Mouse (Mus musculus): ENCODE results near the gene Rybp. TPM values are rescaled to one million over a fixed set of nuclear protein-coding genes. Genes with fewer than 3 reads are reported as not detected.

The Rybp gene
- total and polyA plus RNA-seq, 3 experiments = 7.1 to 31.8 (median 26.2) TPM

DNA sequence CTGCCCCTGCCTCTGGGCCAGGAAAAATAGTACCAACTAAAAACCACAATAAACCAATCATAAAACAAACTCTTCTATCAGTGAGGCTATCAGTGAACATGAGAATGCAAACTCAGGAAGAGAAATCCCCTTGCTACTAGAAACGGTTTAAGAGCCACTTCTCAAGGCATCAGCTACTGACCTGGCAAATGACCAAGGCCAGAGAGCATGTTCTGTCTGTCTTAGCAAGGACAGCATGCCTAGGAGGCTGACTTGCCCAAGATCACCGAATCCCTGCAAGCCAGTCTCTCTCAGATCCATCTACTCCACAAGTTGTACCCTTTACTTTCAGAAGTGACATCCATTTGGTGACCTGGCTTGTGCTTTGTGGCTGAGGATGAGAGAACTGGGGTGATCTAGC lies 61.1 kb downstream of the Rybp start:
- DNase-seq (ENCODE audit: low spot score) = no peak
- H3K9me3 ChIP-seq (replicated peaks) = no peaks in the 10 kb centered on the region
- H3K4me1 ChIP-seq (ENCODE audit: insufficient read depth, low read depth, low read length) = no peaks in the 10 kb centered on the region
- peaks cover 3% of the 10 kb centered on the region; the same call in 1 of the 2 replicates for H3K27me3 ChIP-seq (ENCODE audit: insufficient read depth, low read length)
- ATAC-seq (ENCODE audit: extremely low read depth, insufficient number of reproducible peaks, low FRiP score, poor library complexity, severe bottlenecking) = 0 out of 2 replicates have a peak, but pooled peaks have one; percentile 8
- H3K36me3 ChIP-seq (replicated peaks) = peaks cover 19% of the 10 kb centered on the region
- TF ChIP-seq GATA1 (IDR thresholded peaks at IDR 0.05; ENCODE audit: borderline replicate concordance, low read length) (no peak), CTCF (IDR thresholded peaks at IDR 0.05; ENCODE audit: low read depth, low read length) (no peak), GATA2 (IDR thresholded peaks at IDR 0.05; ENCODE audit: borderline replicate concordance, low read depth, low read length) (no peak), POLR2AphosphoS5 (IDR thresholded peaks at IDR 0.05; ENCODE audit: insufficient replicate concordance, low read depth, low read length) (no peak), TAL1 (conservative IDR thresholded peaks at IDR 0.05; ENCODE audit: low read depth, low read length) (no peak)
- H3K4me3 ChIP-seq (ENCODE audit: low read depth, low read length) = no peak overlapping the region

- no peaks in the 10 kb centered on the region for H3K4me1 ChIP-seq (ENCODE audit: insufficient read depth, low read depth, low read length)
- ATAC-seq (ENCODE audit: extremely low read depth, insufficient number of reproducible peaks, low FRiP score, poor library complexity, severe bottlenecking) (no peak), DNase-seq (ENCODE audit: low spot score) (no peak)
- TF ChIP-seq POLR2AphosphoS5 (IDR thresholded peaks at IDR 0.05; ENCODE audit: insufficient replicate concordance, low read depth, low read length) (no peak), GATA1 (IDR thresholded peaks at IDR 0.05; ENCODE audit: borderline replicate concordance, low read length) (no peak), TAL1 (conservative IDR thresholded peaks at IDR 0.05; ENCODE audit: low read depth, low read length) (no peak), GATA2 (IDR thresholded peaks at IDR 0.05; ENCODE audit: borderline replicate concordance, low read depth, low read length) (no peak), CTCF (IDR thresholded peaks at IDR 0.05; ENCODE audit: low read depth, low read length) (no peak)
- H3K27me3 ChIP-seq (ENCODE audit: insufficient read depth, low read length) = peaks cover 21% of the 10 kb centered on the region
- H3K36me3 ChIP-seq (replicated peaks) = peaks cover 19% of the 10 kb centered on the region
- H3K4me3 ChIP-seq (ENCODE audit: low read depth, low read length) = no peak overlapping the region
- H3K9me3 ChIP-seq (replicated peaks) = no peaks in the 10 kb centered on the region
Observed at GRCm38 (mm10) chr6:100223932-100224331, 63.4 kb downstream of the Rybp start.

- TF ChIP-seq CTCF (IDR thresholded peaks at IDR 0.05; ENCODE audit: low read depth, low read length) (no peak), TAL1 (conservative IDR thresholded peaks at IDR 0.05; ENCODE audit: low read depth, low read length) (no peak), POLR2AphosphoS5 (IDR thresholded peaks at IDR 0.05; ENCODE audit: insufficient replicate concordance, low read depth, low read length) (no peak), GATA2 (IDR thresholded peaks at IDR 0.05; ENCODE audit: borderline replicate concordance, low read depth, low read length) (no peak), GATA1 (IDR thresholded peaks at IDR 0.05; ENCODE audit: borderline replicate concordance, low read length) (no peak)
- ATAC-seq (ENCODE audit: extremely low read depth, insufficient number of reproducible peaks, low FRiP score, poor library complexity, severe bottlenecking) (no peak), DNase-seq (ENCODE audit: low spot score) (no peak)
- Histone ChIP-seq H3K36me3 (replicated peaks) (peaks cover 19% of the 10 kb centered on the region), H3K4me1 (ENCODE audit: insufficient read depth, low read depth, low read length) (no peaks in the 10 kb centered on the region), H3K27me3 (ENCODE audit: insufficient read depth, low read length) (peaks cover 25% of the 10 kb centered on the region), H3K4me3 (ENCODE audit: low read depth, low read length) (no peak overlapping the region), H3K9me3 (replicated peaks) (no peaks in the 10 kb centered on the region)
Observed at GRCm38 (mm10) chr6:100223435-100223834, 63.9 kb downstream of the Rybp start.

GRCm38 (mm10) chr6:100222927-100223326 lies 64.4 kb downstream of the Rybp start:
- peaks cover 15% of the 10 kb centered on the region for H3K36me3 ChIP-seq (replicated peaks)
- H3K9me3 ChIP-seq (replicated peaks) = no peaks in the 10 kb centered on the region
- ATAC-seq (ENCODE audit: extremely low read depth, insufficient number of reproducible peaks, low FRiP score, poor library complexity, severe bottlenecking) (no peak), DNase-seq (ENCODE audit: low spot score) (no peak)
- H3K4me3 ChIP-seq (ENCODE audit: low read depth, low read length) = no peak overlapping the region
- no peak for TF ChIP-seq GATA2 (IDR thresholded peaks at IDR 0.05; ENCODE audit: borderline replicate concordance, low read depth, low read length)
- no peak for TF ChIP-seq POLR2AphosphoS5 (IDR thresholded peaks at IDR 0.05; ENCODE audit: insufficient replicate concordance, low read depth, low read length)
- TF ChIP-seq TAL1 (conservative IDR thresholded peaks at IDR 0.05; ENCODE audit: low read depth, low read length) = no peak
- no peak for TF ChIP-seq CTCF (IDR thresholded peaks at IDR 0.05; ENCODE audit: low read depth, low read length)
- no peak for TF ChIP-seq GATA1 (IDR thresholded peaks at IDR 0.05; ENCODE audit: borderline replicate concordance, low read length)
- peaks cover 26% of the 10 kb centered on the region for H3K27me3 ChIP-seq (ENCODE audit: insufficient read depth, low read length)
- H3K4me1 ChIP-seq (ENCODE audit: insufficient read depth, low read depth, low read length) = no peaks in the 10 kb centered on the region

DNA sequence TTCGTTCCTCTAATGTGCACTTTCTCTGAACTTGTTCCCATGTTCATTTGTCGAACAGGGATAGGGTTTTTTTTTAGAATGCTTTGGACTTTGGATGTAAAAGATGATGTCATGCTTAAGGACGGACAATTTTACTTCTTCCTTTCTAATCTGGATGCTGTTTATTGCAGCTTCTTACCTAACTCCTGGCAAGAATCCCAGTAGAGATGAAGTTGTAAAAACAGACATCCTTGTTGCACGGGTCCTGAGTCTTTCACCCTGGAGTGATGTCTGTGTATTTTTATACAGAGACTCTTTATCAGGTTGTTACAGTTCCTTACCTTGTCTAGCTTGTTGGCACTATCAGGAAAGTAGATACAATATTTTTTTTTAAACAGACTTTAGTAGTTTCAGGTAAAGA lies 65.5 kb downstream of the Rybp start:
- Histone ChIP-seq H3K9me3 (replicated peaks) (no peaks in the 10 kb centered on the region), H3K36me3 (replicated peaks) (peaks cover 4% of the 10 kb centered on the region), H3K4me1 (ENCODE audit: insufficient read depth, low read depth, low read length) (no peaks in the 10 kb centered on the region), H3K4me3 (ENCODE audit: low read depth, low read length) (no peak overlapping the region), H3K27me3 (ENCODE audit: insufficient read depth, low read length) (peaks cover 26% of the 10 kb centered on the region)
- TF ChIP-seq CTCF (IDR thresholded peaks at IDR 0.05; ENCODE audit: low read depth, low read length) = no peak
- ATAC-seq (ENCODE audit: extremely low read depth, insufficient number of reproducible peaks, low FRiP score, poor library complexity, severe bottlenecking) (no peak), DNase-seq (ENCODE audit: low spot score) (no peak)

- H3K4me1 ChIP-seq (ENCODE audit: insufficient read depth, low read depth, low read length) = no peaks in the 10 kb centered on the region
- ATAC-seq (ENCODE audit: extremely low read depth, insufficient number of reproducible peaks, low FRiP score, poor library complexity, severe bottlenecking) (no peak), DNase-seq (ENCODE audit: low spot score) (no peak)
- TF ChIP-seq GATA1 (IDR thresholded peaks at IDR 0.05; ENCODE audit: borderline replicate concordance, low read length) = no peak
- H3K4me3 ChIP-seq (ENCODE audit: low read depth, low read length) = no peak overlapping the region
- H3K27me3 ChIP-seq (ENCODE audit: insufficient read depth, low read length) = peaks cover 26% of the 10 kb centered on the region
- H3K36me3 ChIP-seq (replicated peaks) = no peaks in the 10 kb centered on the region
- H3K9me3 ChIP-seq (replicated peaks) = no peaks in the 10 kb centered on the region
Observed at GRCm38 (mm10) chr6:100220917-100221560, 66.2 kb downstream of the Rybp start.

GRCm38 (mm10) chr6:100219971-100220370 lies 67.3 kb downstream of the Rybp start:
- TF ChIP-seq TAL1 (conservative IDR thresholded peaks at IDR 0.05; ENCODE audit: low read depth, low read length) = no peak
- no peak for TF ChIP-seq CTCF (IDR thresholded peaks at IDR 0.05; ENCODE audit: low read depth, low read length)
- TF ChIP-seq POLR2AphosphoS5 (IDR thresholded peaks at IDR 0.05; ENCODE audit: insufficient replicate concordance, low read depth, low read length) = no peak
- TF ChIP-seq GATA2 (IDR thresholded peaks at IDR 0.05; ENCODE audit: borderline replicate concordance, low read depth, low read length) = no peak
- TF ChIP-seq GATA1 (IDR thresholded peaks at IDR 0.05; ENCODE audit: borderline replicate concordance, low read length) = no peak
- ATAC-seq (ENCODE audit: extremely low read depth, insufficient number of reproducible peaks, low FRiP score, poor library complexity, severe bottlenecking) (no peak), DNase-seq (ENCODE audit: low spot score) (no peak)
- Histone ChIP-seq H3K4me3 (ENCODE audit: low read depth, low read length) (no peak overlapping the region), H3K4me1 (ENCODE audit: insufficient read depth, low read depth, low read length) (no peaks in the 10 kb centered on the region), H3K36me3 (replicated peaks) (no peaks in the 10 kb centered on the region), H3K27me3 (ENCODE audit: insufficient read depth, low read length) (peaks cover 28% of the 10 kb centered on the region), H3K9me3 (replicated peaks) (no peaks in the 10 kb centered on the region)

Measured in G1E (cell line).